Mouse (Mus musculus) layer of hippocampus, postnatal 25 days (tissue): ENCODE data around the gene Sdsl. TPM values are rescaled to one million over a fixed set of nuclear protein-coding genes. Genes with fewer than 3 reads are reported as not detected.

ENCODE experiments used
- DNase-seq, 2 experiments: peaks; one replicate each; pipeline ENCODE4 v3.0.0; 2022; ENCODE audit warnings: mixed read lengths in 2 of 2, low spot score in 1 of 2; ENCODE audit errors: extremely low spot score in 1 of 2
- total RNA-seq, 2 experiments: library from RNA; stranded (reverse); gene quantifications; 2 replicates each; pipeline ENCODE4 v1.2.3; 2021

Sdsl gene
- total RNA-seq, 2 experiments from 2014 or later = 7.1 to 9.1 TPM

DNA sequence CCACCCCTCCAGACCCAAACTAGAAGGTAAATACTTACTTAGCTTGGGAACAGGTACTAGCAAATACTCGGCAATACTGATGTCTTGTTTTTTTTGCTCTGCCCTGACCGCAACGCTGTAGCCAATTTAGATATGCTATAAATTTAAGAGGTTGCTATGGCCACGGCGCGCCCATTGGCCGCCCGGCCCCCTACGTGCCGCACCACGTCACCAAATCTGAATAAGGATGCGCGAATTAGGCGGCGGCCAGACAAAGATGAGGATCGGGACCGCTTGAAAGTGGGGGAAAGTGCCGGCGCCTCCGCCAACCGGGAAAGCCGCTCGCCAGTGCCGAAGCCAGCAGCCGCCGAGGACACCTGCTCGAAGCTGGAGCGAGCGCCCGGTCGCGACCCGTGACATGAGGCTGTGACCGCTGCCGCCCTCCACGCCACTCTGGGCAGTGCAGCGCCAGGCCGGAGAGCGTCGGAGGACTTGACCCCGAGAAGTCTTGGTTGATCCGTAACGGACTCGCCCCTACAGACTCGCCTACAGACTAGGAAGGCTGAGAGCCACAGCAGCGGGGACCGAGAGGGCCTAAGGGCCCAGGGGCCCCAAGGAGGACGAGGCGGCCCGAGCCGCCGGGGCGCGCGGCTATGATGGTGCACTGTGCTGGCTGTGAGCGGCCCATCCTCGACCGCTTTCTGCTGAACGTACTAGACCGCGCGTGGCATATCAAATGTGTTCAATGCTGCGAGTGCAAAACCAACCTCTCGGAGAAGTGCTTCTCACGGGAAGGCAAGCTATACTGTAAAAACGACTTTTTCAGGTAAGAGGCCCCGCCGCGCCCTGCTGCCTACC lies 40.7 kb downstream of the Sdsl start, which contains the start of gene Lhx5:
Gene Lhx5 (plus strand): TSS at position 51 of the 837 bp plus-strand sequence.
- DNase-seq = no peak

DNA sequence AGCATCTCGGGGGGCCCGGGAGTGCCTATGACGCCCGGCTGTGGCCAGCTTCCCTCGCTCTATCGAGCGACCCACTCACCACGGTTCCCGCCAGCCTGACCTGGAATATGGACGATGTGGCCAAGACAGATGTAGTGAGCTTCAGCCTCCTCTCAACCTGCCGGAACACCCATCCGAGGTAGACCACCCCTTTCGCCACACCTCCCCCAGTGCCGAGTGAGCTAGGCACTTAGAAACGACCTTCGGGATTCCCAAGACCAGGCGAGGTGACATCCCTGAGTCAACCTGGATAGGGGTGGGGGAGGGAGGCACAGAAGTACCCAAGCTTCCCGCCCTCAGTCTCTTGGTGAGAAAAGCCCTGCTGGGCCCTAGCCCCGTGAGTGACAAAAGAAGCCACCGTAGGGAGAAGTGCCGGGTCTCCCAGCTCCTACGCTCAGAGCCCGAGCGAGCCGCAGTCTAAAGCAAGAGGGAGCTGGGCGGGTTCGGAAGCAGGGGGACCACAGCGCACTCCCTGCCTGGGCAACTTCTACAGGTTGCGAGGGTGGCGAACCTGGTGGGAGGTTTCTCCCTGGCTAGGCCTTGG lies 41.5 kb downstream of the Sdsl start:
- DNase-seq = no peak

DNA sequence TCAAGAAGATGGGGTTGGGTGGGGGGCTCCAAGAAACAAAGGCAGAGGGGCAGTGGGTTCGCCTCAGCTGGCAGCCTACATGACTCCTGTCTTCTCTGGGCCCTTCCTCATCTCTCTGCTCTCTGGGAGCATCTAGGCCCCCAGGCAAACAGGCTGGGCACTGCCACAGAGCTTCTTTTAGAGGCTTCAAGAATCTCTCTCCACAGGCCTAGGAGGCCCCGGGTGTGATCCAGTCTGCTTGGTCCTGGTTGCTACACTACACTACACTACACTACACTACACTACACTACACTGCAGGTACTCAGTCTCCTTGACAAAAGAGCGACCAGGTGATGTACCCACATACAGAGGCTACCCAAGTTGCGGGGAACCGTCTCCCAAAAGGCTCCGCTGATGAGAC lies 42.9 kb downstream of the Sdsl start:
- DNase-seq = no peak

DNA sequence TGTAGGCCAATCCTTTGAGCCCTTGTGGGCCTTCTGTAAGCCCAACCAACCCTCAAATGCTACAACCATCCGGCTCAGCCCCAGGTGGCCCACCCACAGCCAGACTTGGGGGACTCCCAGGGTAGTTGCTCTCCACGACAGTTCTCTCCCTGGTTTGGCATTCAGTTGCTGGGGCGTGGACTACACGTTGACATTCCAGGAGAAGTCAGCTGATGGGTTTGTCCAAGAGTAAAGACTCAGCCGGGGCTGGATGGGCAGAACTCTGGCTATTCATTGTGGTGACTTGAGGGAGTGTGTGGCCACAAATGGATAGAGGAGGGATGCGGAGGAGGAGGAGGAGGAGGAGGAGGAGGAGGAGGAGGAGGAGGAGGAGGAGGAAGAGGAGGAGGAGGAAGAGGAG lies 43.6 kb downstream of the Sdsl start:
- DNase-seq = no peak

DNA sequence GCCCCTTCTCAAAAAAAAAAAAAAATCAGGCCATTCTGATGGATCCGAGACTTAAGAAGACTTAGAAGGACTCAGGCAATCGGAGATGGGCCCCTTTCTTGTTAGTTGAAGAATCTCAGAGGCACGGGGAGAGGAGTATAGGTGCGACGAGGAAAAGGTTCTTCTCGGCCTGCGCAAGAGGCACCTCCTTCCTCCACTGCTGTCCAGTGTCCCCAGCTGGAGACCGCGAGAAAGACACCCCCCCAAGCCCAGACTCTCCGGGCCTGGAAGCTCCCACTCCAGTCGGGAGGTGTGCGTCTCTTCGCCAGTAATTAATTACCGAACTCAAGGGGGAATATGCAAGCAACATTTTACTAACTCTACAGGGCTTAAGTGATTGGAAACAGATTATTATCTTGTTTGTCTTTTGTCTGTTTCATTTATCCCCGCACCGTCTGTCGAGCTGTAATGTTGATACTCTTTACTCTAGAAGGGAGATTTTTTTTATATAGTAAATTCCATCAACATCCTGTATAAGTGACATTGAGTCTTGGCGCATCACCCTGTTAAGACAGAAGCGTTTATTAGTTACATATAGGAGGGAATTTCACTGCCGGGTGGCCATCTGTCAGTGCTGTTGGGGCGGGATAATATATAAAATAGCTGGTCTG lies 44.3 kb downstream of the Sdsl start:
- DNase-seq = no peak

DNA sequence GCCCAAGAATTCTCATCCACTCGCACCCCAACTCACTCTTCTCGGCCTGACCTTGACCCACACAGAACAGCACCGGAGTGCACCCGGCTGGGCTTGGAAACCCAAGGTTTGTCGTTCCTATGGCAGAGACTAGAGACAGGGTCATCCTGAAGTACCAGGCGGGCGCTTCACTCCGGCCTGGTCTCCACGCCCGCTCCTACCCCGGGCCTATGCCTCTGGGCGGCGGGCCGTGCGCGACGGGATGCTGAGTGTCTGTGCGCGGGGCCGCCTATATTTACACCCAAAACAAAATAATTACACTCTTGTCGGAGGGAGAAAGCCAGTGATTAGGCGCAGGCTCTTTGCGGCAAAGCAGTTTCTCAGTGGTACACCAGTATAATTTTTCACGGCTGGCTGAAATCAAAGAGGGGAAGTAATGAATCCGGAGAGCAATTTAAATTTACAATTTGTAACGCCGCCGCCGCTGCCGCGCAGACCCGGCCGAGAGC lies 45.1 kb downstream of the Sdsl start:
- no peak for DNase-seq

DNA sequence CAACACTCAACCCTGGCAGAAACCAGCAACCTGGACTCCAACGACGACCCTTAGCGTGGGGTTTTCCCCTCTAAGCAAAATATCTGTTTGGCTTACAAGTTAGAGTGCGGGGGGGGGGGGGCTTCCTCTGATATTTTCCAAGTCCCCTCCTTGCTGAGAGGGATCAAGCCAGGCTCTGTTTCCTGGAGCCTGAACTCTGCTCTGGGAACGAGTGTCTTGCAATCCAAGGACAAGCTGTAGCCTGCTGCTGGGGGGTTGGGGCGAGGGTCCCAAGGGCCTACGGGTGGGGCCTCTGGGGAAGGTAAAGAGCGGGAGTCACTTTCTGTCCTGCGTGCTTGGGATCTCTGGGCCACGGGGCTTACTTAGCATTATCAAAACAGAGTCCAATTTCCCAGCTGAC lies 46.0 kb downstream of the Sdsl start:
- no peak for DNase-seq

DNA sequence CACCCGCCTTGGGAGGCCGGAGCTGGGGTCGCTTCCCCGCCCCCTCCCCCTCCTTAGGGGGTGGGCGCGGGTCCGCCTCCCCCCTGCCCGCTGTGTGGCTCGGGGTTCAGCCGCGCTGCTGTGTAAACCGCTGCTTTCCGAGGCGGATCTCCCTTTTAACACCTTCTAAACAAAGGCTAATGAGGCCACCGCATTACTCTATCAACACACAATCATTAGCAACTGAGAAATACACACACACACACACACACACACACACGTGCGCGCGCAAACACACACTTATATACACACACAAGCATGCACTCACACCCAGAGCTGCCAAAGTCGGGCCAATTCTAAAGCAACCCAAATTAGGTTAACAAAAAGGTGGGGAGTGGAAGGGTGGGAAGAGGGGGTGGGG lies 46.9 kb downstream of the Sdsl start:
- DNase-seq = no peak

DNA sequence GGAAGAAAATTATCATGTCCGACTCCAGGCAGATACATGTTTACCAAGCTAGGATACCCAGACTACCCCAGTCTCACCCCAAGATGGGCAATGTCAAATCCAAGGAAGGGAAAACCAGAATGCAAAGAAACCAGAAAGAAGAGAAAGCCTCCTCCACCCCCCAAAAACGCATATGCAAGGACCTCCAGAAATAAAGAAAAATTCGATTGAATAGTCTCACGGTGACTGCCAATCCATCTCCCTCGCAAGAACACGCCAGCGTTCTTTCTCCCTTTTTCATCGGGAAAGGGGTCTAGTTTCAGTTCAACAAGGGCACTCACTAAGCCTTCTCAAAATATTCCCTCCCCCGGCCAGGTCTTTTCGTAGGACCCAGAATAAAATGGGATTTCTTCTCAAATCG lies 48.0 kb downstream of the Sdsl start:
- no peak for DNase-seq

DNA sequence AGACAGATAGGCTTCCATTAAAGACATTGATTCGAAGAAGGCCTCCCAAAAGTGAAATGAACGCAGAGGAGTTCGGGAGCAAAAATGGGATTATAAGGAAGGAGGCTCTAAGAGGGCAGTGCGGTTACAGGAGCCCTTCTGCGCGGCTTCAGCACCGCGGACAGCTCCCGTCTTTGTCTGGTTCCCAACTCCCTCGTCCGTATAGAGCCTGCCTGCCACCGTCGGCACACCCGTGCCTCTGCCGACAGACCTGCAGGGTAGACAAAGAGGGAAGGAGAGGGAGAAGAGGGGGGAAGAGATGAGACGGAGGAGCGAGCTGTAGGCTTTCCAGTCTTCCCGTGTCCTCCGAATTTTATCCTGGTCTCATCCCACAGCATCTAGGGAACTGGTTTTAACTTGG lies 48.6 kb downstream of the Sdsl start:
- DNase-seq = peak in 1 of 2 experiments; percentile 63

DNA sequence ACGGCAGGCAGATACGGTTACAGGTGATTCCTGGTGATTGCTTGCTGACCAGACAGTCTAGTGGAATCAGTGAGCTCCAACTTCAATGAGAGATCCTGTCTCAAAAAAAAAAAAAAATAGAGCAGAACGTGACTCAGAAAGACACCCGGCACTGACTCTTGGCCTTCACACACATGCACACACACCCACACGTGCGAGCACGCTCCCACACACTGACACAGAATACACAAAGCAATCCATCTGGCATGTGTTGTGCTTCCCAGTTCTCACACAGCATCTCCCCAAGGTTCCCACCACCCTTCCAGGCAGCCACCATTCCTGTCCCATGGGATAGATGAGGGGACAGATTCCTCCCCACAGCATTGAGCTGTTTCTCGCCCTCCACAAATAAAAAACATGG lies 52.5 kb downstream of the Sdsl start:
- DNase-seq = no peak

DNA sequence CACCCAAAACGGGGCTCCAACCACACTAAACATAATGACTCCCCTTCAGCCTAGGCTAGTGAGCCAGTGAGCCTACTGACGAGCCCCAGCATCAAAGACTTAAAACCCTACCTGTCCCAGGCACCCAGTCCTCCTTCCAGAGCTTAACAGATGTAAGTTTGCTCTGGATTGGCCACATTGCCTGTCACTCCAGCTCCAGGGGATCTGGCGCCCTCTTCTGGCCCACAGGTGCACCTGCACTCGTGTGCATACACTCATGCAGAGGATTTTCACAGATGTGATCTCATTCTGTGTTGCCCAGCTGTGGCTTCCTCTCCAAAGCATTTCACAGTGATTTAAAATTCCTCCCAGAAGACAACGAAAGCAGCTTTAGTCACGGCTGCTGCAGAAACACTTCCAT lies 59.2 kb downstream of the Sdsl start:
- DNase-seq = no peak

DNA sequence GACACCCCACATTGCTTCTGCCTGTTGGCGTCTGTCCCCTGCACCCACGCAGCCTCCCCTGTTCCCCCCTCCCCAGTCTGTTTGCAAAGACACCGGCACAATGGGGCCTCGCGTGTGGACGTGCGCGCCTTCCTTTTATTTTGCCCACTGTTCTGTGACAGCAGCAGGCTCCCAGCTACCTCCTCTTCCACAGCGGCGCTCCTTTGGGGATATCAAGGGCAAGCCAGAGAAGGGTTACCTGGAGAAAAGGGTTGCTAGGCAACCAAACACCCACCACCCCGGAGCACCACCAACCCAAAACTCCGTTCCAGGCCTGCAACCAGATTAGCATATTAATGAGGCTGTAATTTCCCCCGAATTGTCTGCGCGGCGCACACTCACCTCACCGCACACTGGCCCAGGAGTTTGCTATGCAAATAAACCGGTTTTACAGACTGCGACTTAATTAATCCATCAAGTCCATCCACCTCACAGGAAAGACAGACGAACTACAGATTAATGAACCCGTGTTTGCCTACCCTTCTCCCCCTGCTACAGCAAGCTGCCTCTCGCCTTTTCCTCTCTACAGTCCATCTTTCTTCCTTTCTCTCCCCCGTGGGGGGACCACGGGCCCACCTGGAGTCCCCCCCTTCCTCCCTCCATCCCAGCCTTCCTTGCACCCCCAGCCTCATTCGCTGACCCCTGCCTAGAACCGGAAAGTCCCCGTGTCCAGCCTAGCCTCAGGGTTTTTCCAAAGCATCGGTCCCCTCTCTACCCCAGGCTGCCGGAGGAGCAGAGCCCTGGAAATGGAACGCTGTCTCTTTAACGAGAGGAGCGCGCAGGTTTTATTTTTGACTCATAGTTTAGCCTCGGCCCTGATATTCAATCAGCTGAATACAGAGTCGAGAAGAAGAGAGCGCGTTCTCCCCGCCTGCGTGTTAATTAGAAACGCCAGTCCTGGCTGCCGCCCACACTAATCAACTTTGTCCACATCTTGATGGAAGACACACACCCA lies 62.9 kb downstream of the Sdsl start:
- peak in 1 of 2 experiments; percentile 31 for DNase-seq

DNA sequence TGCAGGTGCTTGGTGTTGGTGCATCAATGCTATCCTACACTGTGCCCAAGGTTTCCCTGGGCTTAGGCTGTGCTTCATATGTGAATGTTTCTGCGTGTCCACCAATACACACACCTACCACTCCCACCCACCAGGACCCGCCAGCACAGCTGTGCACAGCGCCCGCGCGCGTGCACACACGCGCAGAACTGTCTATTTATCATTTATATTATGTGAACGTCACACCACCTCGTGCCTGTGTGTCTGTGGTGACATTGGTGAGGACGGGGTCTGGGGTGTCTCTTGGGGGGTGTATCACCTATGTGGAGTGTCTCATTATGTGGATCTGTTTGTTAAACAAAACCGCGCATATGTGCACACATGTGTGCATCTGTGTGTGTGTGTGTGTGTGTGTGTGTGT lies 63.7 kb downstream of the Sdsl start:
- no peak for DNase-seq

Other genes with a start within 250 kb of the Sdsl start
- gene Lhx5, start 41.1 kb downstream of the Sdsl start, total RNA-seq = not detected
- under 1 TPM in 1 of 2 experiments, not detected in 1; 0.22 TPM for gene Sds, start 3.7 kb upstream of the Sdsl start, total RNA-seq
- gene Plbd2, start 30.8 kb upstream of the Sdsl start, total RNA-seq = 10 to 100 TPM; 61.5 to 70.3 TPM
- gene Slc8b1, start 38.4 kb upstream of the Sdsl start, total RNA-seq = 10 to 100 TPM in 1 of 2 experiments, 1 to 10 TPM in 1; 6.5 to 14.3 TPM
- gene Tpcn1, start 115.9 kb upstream of the Sdsl start, total RNA-seq = 10 to 100 TPM; 31.0 to 39.9 TPM
- under 1 TPM; 0.79 to 0.80 TPM for gene Iqcd, start 116.2 kb upstream of the Sdsl start, total RNA-seq
- 10 to 100 TPM; 23.9 to 25.5 TPM for gene Rita1, start 139.8 kb upstream of the Sdsl start, total RNA-seq
- gene Ddx54, start 139.9 kb upstream of the Sdsl start, total RNA-seq = 10 to 100 TPM; 40.7 to 42.5 TPM
- under 1 TPM; 0.39 to 0.42 TPM for gene Cfap73, start 161.4 kb upstream of the Sdsl start, total RNA-seq
- 100 to 1,000 TPM in 1 of 2 experiments, 10 to 100 TPM in 1; 92.7 to 100 TPM for gene Rasal1, start 176.0 kb upstream of the Sdsl start, total RNA-seq
- 10 to 100 TPM; 67.2 to 78.5 TPM for gene Dtx1, start 239.1 kb upstream of the Sdsl start, total RNA-seq